Mouse (Mus musculus) forebrain, embryonic 11.5 days (tissue): ENCODE results near the gene Gstt1. TPM values are rescaled to one million over a fixed set of nuclear protein-coding genes. Genes with fewer than 3 reads are reported as not detected.

Experiments
- ATAC-seq: fragments of 200-750 bp; cut with Nextera tagmentation; replicated peaks from 2 replicates; pipeline ENCODE4 v1.8.0; 2017; ENCODE audit warnings: moderate TSS enrichment; ENCODE audit not compliant: low FRiP score
- DNase-seq: peaks from one replicate; pipeline ENCODE4 v3.0.0-alpha.2; 2017; ENCODE audit warnings: low spot score
- H3K27ac ChIP-seq: fragments of 300-500 bp; sonication (generic); 2 replicates; pipeline ENCODE4 v1.5.1; 2014; ENCODE audit warnings: low read depth, low read length
- H3K27me3 ChIP-seq: fragments of 300-500 bp; sonication (generic); 2 replicates; pipeline ENCODE4 v1.6.1; 2014; ENCODE audit warnings: mild to moderate bottlenecking, low read length, mixed read lengths; ENCODE audit not compliant: control insufficient read depth, insufficient read depth
- H3K36me3 ChIP-seq: fragments of 300-500 bp; sonication (generic); 2 replicates; pipeline ENCODE4 v1.6.1; 2014; ENCODE audit warnings: mild to moderate bottlenecking, low read length, moderate library complexity, mixed read lengths; ENCODE audit not compliant: control insufficient read depth, insufficient read depth
- H3K4me1 ChIP-seq: fragments of 300-500 bp; sonication (generic); replicated peaks from 2 replicates; pipeline ENCODE4 v1.6.1; 2014; ENCODE audit warnings: low read length, mixed read lengths; ENCODE audit not compliant: control insufficient read depth, insufficient read depth
- H3K4me2 ChIP-seq: fragments of 300-500 bp; sonication (generic); 2 replicates; pipeline ENCODE4 v1.6.1; 2014; ENCODE audit warnings: low read depth, mild to moderate bottlenecking, low read length, moderate library complexity, mixed read lengths; ENCODE audit not compliant: severe bottlenecking
- H3K4me3 ChIP-seq: fragments of 300-500 bp; sonication (generic); 2 replicates; pipeline ENCODE4 v1.5.1; 2014; ENCODE audit warnings: low read depth, low read length
- H3K9ac ChIP-seq: fragments of 300-500 bp; sonication (generic); 2 replicates; pipeline ENCODE4 v1.6.1; 2014; ENCODE audit warnings: low read length
- H3K9me3 ChIP-seq: fragments of 300-500 bp; sonication (generic); 2 replicates; pipeline ENCODE4 v1.6.1; 2016; ENCODE audit warnings: low read length, mixed read lengths; ENCODE audit not compliant: control insufficient read depth
- WGBS: fragments of 180-500 bp; shearing (Covaris S2); extraction: QIAGEN DNeasy Blood & Tissue Kit; methylation state at CpG from one replicate; pipeline ENCODE4 v1.1.7; 2014; 5-methylcytosine and 5-hydroxymethylcytosine counted together
- polyA plus RNA-seq: library from polyadenylated mRNA; unstranded; fragments of >200 nt; fragmentation: Nextera tagmentation; extraction: Ambion mirVana; gene quantifications from 2 replicates; pipeline ENCODE4 v1.2.1, GENCODE M21; 2014

Gstt1 gene
- polyA plus RNA-seq, 1 experiment from 2014 or later = 4.6 TPM

DNA sequence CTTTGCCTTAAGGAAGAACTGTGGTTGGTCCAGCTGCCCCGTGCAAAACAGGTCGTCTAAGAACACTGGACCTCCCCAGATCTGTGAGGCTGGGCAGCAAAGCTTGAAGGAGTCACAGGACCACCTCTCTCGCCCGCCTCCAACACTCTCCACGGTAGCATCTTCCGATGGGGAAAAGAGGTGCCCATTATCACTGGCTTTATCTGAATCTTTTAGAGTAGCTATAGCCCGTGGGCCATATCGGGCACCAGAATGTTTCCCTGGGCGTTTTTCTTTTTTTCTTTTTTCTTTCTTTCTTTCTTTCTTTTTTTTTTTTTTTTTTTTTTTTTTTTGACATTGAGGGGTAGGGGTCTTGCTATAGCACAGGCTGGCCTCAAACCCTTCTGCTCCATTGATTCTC is 36.3 kb upstream of the Gstt1 start:
- Histone ChIP-seq H3K27ac (no peak overlapping the region), H3K4me3 (peak overlapping the region; percentile 31), H3K27me3 (peaks cover 14% of the 10 kb centered on the region; the same call in 1 of the 2 replicates), H3K4me2 (peak overlapping the region; percentile 57), H3K36me3 (no peaks in the 10 kb centered on the region), H3K9me3 (no peaks in the 10 kb centered on the region), H3K4me1 (peaks cover 4% of the 10 kb centered on the region), H3K9ac (peak overlapping the region; percentile 48; the same call in 1 of the 2 replicates)
- no peak for ATAC-seq
- no peak for DNase-seq
- 4% methylated on average over 9 of the region's 9 CpGs for WGBS

DNA sequence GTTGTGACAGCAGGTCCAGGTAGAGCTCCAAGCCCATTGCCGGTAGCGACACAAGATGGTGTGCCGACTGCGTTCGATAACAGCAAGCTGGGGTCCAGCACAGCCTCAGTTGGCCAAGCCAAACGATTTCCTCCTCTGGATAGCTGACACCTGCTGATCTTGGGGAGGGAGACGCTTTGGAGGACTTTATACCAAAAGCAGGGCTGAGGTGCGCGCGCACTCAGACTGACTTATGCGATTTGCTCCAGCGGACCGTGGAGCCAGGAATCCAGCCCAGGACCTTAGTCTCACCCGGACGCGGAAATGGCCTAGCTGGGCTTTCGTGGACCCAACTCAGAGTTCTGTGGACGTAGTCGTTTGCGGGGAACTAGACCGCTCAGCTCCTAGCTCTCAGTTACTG is 35.9 kb upstream of the Gstt1 start:
- peaks cover 4% of the 10 kb centered on the region for H3K4me1 ChIP-seq
- whole genome bisulfite sequencing = 2% methylated on average over 21 of the region's 21 CpGs

DNA sequence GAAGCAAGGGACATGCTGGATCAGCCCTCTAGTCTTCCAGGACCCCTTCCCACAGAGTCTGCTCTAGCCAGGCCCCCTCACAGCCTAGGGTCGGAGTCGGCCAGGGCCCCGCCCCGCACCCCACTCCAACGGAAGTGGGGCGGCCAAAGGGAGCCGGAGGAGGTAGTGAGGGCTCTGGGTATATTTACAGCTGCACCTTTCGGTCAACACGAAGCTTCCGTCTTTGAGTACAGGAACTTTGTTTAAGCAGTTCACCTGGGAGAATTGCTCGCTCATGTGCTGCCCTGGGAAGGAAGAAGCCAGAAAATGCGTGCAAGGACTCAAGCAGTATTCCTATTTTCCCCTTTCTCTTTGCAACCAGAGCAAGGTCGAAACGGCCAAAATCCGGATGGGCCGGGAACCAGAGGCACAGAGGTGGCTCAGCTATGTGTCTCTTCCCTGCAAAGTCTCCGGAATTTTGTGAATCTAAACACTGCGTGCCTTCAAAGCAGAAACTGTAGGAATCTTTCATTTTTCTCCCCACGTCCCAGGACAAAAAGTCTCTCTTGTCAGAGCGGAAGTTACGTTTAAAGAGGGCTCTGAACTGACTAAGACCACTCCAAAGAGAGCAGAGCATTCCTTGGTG is 35.2 kb upstream of the Gstt1 start:
- 17% methylated on average over 21 of the region's 21 CpGs for WGBS
- Histone ChIP-seq H3K4me2 (peak overlapping the region; percentile 57), H3K4me3 (peak overlapping the region; percentile 31), H3K27me3 (peaks cover 14% of the 10 kb centered on the region; the same call in 1 of the 2 replicates), H3K27ac (no peak overlapping the region), H3K36me3 (no peaks in the 10 kb centered on the region), H3K4me1 (peaks cover 4% of the 10 kb centered on the region), H3K9me3 (no peaks in the 10 kb centered on the region), H3K9ac (peak overlapping the region; percentile 48)
- no peak for DNase-seq
- no peak for ATAC-seq

More for the DNA sequence above, 35.9 kb upstream of the Gstt1 start:
- ATAC-seq (no peak), DNase-seq (peak; percentile 82)
- Histone ChIP-seq H3K27me3 (peaks cover 14% of the 10 kb centered on the region; the same call in 1 of the 2 replicates), H3K36me3 (no peaks in the 10 kb centered on the region), H3K27ac (no peak overlapping the region), H3K4me3 (peak overlapping the region; percentile 31), H3K4me2 (peak overlapping the region; percentile 57), H3K9ac (peak overlapping the region; percentile 48; the same call in 1 of the 2 replicates), H3K9me3 (no peaks in the 10 kb centered on the region)

DNA sequence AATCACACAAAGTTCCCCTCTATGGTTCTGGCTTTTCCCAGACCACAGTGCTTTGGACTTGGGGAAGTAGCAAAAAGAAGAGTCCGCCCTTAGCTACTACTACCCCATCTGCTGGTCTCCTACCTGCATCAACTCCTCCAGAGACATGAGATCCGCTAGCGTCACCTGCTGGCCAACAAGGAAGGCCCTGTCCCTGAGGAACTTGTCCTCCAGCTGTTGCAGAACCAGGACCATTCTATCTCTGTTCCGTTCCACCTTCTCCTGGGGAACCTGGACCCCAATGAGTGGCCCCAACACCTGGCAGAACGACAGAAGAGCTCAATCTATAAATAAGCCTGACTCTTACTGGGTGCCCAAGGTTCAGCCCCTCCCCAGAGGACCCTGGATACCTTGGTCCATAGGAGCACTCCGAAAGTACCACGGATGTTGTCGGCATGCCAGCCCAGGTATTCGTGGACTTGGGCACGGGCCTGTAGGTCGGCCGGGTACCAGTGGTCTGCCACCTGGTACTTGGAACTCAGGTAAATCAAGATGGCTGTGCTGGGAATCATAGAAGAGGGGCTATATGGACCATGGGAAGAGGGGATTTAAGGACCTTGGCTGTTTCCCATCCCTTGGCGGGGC is 34.0 kb upstream of the Gstt1 start:
- H3K27ac ChIP-seq = no peak overlapping the region
- no peaks in the 10 kb centered on the region for H3K36me3 ChIP-seq
- H3K4me3 ChIP-seq = no peak overlapping the region
- 70% methylated on average over 13 of the region's 13 CpGs for WGBS
- no peak overlapping the region for H3K4me2 ChIP-seq
- no peak for ATAC-seq
- H3K27me3 ChIP-seq = peaks cover 14% of the 10 kb centered on the region; the same call in 1 of the 2 replicates
- H3K4me1 ChIP-seq = peaks cover 4% of the 10 kb centered on the region
- H3K9me3 ChIP-seq = no peaks in the 10 kb centered on the region
- DNase-seq = no peak
- H3K9ac ChIP-seq = no peak overlapping the region

DNA sequence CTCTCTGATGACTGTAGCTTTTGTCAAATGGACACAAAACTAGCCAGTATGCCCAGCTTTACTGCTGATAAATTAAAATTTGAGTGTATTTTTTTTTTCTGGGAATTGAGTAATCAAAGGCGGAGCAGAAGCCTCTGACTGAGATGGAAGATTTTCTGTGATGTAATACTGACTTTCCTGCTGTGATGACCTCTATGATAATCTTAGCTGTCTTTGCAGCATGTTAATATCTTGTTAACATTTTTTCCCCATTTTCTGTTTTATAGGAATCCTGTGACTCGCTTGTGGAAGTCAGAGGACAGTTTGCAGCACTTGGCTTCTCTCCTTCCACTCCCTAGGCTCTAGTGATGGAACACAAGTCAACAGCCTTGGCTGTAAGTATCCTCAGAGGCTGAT is 31.9 kb upstream of the Gstt1 start:
- H3K4me3 ChIP-seq = no peak overlapping the region
- no peak overlapping the region for H3K9ac ChIP-seq
- H3K36me3 ChIP-seq = no peaks in the 10 kb centered on the region
- no peak overlapping the region for H3K4me2 ChIP-seq
- WGBS = 86% methylated on average over 2 of the region's 2 CpGs
- DNase-seq (no peak), ATAC-seq (no peak)
- H3K27me3 ChIP-seq = peaks cover 13% of the 10 kb centered on the region; the same call in 1 of the 2 replicates
- no peaks in the 10 kb centered on the region for H3K9me3 ChIP-seq
- peaks cover 4% of the 10 kb centered on the region; the same call in 1 of the 2 replicates for H3K4me1 ChIP-seq
- no peak overlapping the region for H3K27ac ChIP-seq

DNA sequence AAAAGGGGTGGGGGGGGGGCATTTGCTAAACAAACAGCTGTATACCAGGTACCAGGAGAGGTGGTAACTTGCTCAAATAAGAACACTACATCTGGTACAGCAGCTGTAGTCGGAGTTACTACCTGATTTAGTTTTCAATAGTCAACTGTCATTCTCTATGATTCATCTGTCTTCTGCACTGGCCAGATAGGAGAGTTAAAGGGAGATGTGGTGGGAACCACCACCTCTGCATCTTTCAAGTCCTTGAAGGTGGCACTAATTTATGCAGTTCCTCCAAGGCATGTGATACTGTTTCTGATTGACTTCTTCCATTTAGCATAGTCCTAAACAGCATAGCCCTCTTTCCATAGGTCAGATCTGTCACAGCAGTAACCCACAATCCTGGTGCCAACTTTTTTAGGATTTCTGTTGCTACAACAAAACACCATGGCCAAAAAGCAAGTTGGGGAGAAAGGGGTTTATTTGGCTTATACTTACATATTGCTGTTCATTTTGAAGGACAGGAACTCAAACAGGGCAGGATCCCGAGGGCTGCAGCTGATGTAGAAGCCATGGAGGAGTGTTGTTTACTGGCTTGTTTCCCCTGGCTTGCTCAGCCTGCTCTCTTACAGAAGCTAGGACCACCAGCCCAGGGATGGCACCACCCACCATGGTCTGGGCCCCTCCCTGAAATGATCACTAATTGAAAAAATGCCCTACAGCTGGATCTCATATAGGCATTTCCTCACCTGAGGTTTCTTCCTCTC is 31.3 kb upstream of the Gstt1 start:
- H3K9ac ChIP-seq = no peak overlapping the region
- H3K27me3 ChIP-seq = peaks cover 9% of the 10 kb centered on the region; the same call in 1 of the 2 replicates
- 79% methylated on average over 2 of the region's 2 CpGs for WGBS
- H3K4me2 ChIP-seq = no peak overlapping the region
- DNase-seq (no peak), ATAC-seq (no peak)
- no peaks in the 10 kb centered on the region for H3K36me3 ChIP-seq
- no peaks in the 10 kb centered on the region for H3K9me3 ChIP-seq
- peaks cover 4% of the 10 kb centered on the region; the same call in 1 of the 2 replicates for H3K4me1 ChIP-seq
- H3K27ac ChIP-seq = no peak overlapping the region
- no peak overlapping the region for H3K4me3 ChIP-seq

DNA sequence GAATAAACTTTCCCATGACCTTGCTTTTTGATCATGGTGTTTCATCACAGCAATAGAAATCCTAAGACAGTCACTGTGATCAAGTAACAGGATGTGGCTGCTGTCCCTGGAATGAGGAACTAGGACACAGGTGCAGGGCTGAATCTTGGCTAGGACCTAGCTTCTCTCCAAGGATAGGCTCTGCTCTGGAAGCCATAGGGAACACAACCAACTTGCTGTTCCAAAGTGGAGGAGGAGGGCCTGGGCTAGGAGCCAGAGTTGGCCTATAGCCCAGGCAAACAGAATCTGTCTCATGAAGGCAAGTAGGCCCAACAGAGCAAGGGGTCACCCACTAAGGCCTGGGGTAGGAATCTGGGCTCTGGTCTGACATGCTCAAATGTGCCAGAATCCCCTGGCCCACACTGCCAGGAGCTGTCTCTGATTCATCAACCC is 30.1 kb upstream of the Gstt1 start:
- Histone ChIP-seq H3K9ac (no peak overlapping the region), H3K4me1 (peaks cover 3% of the 10 kb centered on the region; the same call in 1 of the 2 replicates), H3K36me3 (no peaks in the 10 kb centered on the region), H3K27ac (no peak overlapping the region), H3K4me2 (no peak overlapping the region), H3K4me3 (no peak overlapping the region), H3K27me3 (peaks cover 2% of the 10 kb centered on the region; the same call in 1 of the 2 replicates), H3K9me3 (no peaks in the 10 kb centered on the region)
- DNase-seq (no peak), ATAC-seq (no peak)

DNA sequence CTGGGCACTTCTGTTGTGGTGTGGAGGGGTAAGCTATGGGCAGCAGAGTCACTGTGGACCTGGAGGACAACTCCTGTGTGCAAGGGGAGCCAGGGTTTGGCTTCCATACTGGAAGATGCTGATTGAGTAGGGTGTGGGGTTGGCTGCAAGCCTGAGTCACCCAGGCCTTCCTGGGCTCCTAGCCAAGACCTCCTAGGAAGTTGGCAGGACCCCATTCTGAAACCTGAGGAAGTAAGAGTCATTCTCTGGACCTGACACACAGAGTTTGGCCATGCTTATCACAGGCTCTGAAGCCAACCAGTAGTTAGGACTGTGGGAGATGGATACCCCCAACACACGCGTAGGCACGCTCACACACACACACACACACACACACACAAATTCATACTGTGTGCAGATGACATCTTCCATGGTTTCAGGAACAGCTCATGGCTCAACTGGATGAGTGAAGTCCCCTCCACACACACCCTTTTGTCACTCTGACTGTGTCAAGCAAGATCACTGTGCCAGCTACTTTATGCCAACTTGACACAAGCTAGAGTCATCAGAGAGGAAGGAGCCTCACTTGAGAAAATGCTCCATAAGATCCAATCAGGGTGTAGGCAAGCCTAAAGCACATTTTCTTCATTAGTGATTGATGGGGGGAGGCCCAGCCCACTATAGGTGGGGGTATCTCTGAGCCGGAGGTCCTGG is 29.4 kb upstream of the Gstt1 start:
- Histone ChIP-seq H3K9me3 (no peaks in the 10 kb centered on the region), H3K27me3 (no peaks in the 10 kb centered on the region), H3K4me2 (no peak overlapping the region), H3K36me3 (no peaks in the 10 kb centered on the region), H3K4me3 (no peak overlapping the region), H3K4me1 (no peaks in the 10 kb centered on the region), H3K9ac (no peak overlapping the region), H3K27ac (no peak overlapping the region)
- ATAC-seq = no peak
- WGBS = 94% methylated on average over 4 of the region's 4 CpGs
- no peak for DNase-seq
